Mouse (Mus musculus) adrenal gland, postnatal 4 days (tissue): ENCODE measurements around the gene Plscr3. TPM values are rescaled to one million over a fixed set of nuclear protein-coding genes. Genes with fewer than 3 reads are reported as not detected.

Experiments used
- DNase-seq, 2 experiments: peaks; one replicate each; pipeline ENCODE4 v3.0.0; 2021 to 2022; ENCODE audit warnings: low spot score in 2 of 2, mixed read lengths in 2 of 2
- microRNA-seq: library from miRNA; unstranded; fragments of <30 nt; microRNA quantifications from one replicate; pipeline ENCODE4 v1.2.0, GENCODE M21; 2021
- total RNA-seq, 2 experiments: library from RNA; stranded (reverse); gene quantifications; 2 replicates each; pipeline ENCODE4 v1.2.3; 2021

Plscr3 gene
- total RNA-seq, 2 experiments from 2014 or later = 76.6 to 77.9 TPM

- no peak for DNase-seq
Observed at GRCm38 (mm10) chr11:69886907-69887635, 40.9 kb downstream of the Plscr3 start.

GRCm38 (mm10) chr11:69891482-69891881 lies 45.3 kb downstream of the Plscr3 start:
- DNase-seq = no peak

- no peak for DNase-seq
Observed at GRCm38 (mm10) chr11:69894671-69895070, 48.5 kb downstream of the Plscr3 start.

DNA sequence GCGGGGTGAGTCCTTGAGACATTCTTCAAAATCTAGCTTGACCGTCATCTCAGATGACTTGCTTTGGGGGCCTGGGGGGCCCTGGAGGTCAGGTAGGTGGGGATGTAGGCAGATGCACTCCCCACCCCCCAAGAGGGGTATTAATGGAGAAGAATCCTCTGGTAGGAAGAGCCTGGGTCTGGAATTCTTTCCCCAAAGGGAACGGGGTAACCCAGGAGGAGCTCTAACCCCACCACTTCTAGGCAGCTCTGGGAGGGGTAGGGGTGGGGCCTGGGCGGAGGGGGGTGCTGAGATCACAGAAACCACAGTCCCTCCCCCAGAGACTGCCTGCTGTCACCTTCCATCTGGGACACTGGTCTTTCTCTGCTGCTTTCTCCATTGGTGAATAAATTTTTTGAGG lies 49.1 kb downstream of the Plscr3 start, which contains the start of gene Acap1:
Gene Acap1 (minus strand): TSS at position 249 of the 400 bp plus-strand sequence.
- no peak for DNase-seq

GRCm38 (mm10) chr11:69899870-69900269 lies 53.7 kb downstream of the Plscr3 start:
- DNase-seq = no peak

DNA sequence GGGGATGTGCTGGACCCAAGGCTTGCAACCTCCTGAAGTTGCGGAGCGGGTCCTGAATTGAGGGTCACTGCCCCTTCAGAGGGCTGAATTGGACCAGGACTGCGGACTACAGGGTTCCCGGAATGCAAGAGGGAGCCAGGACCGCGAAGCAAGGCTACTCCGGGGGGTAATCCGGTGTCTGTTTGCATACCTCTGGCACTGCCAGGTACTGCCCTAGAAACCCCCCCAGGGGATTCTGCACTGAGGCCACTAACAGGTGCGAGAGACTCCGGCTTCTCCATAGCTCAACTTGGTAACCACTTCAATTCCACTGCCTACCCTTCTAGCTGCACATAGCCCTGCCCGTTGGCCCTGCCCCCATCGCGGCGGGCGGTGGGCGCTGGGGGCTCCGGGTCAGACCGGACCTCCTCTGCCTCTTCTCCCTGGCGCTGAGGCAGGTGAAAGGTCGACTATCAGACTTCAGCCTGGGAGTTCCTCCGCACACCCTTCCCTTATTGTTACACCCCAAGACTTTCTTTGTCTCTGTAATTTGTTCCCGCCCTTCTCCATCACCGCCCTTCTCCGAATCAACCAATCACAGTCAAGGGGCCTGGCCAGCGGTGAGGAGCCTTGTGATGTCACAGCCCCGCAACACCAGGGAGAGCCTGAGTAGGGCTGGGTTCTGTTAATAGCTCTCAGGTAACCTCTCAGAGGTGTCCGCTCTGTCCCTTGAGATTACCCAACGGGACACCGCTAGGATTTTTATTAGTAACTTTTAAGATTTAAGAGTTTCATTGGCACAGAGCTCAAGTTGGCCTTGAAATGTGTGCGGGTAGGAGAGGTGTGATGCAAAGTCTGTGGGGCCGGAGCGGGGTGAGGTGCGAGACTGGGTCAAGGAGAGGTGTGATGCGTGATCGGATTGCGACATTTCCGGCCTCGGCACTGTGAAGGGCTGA lies 54.6 kb downstream of the Plscr3 start, which contains the start of the genes 2810408A11Rik and Neurl4:
Gene 2810408A11Rik (minus strand): TSS at position 517 of the 935 bp plus-strand sequence.
Gene Neurl4 (plus strand): TSS at position 602 of the 935 bp plus-strand sequence.
- peak; percentile 47 to 78 for DNase-seq

DNA sequence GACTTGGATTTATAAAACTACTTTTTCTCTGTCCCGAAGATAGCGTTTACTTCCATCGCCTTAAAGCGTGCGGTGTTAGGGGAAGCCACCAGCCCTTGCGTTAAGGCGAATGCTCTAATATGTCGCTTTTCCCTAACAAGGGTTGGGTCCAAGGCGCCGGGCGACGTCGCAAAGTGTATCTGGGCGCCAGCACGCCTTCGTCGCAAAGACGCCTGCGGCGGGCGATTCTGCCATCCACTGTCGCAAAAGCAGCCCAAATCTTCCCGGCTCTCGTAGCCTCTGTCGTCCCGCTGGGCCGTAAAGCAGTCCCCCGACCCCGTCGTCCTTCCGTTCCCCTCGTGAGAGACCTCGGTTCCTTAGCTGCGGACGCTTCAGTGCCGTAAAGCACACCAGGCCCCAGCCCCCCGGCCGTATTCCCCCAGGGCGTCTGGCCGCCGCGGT lies 55.2 kb downstream of the Plscr3 start:
- DNase-seq = peak; percentile 68 to 87

Small RNAs within 50 kb of the gene (microRNA-seq; reads per million reads assigned to microRNA genes)
- not detected for gene Mir6924

Other genes starting within 250 kb of the Plscr3 start
- gene Atp1b2, start 240.4 kb upstream of the Plscr3 start, total RNA-seq = 10 to 100 TPM; 74.6 to 83.4 TPM
- gene Shbg, start 228.5 kb upstream of the Plscr3 start, total RNA-seq = under 1 TPM in 1 of 2 experiments, not detected in 1; 0.59 TPM
- 10 to 100 TPM; 18.3 to 20.9 TPM for gene Sat2, start 224.4 kb upstream of the Plscr3 start, total RNA-seq
- gene Fxr2, start 213.4 kb upstream of the Plscr3 start, total RNA-seq = 100 to 1,000 TPM in 1 of 2 experiments, 10 to 100 TPM in 1; 89.3 to 111 TPM
- under 1 TPM; 0.62 to 0.73 TPM for gene Sox15, start 191.1 kb upstream of the Plscr3 start, total RNA-seq
- gene Mpdu1, start 183.7 kb upstream of the Plscr3 start, total RNA-seq = 100 to 1,000 TPM; 107 to 119 TPM
- 10 to 100 TPM; 11.9 to 12.5 TPM for gene Cd68, start 180.2 kb upstream of the Plscr3 start, total RNA-seq
- gene Eif4a1, start 174.0 kb upstream of the Plscr3 start, total RNA-seq = 100 to 1,000 TPM; 640 to 673 TPM
- gene Senp3, start 164.3 kb upstream of the Plscr3 start, total RNA-seq = 10 to 100 TPM; 86.6 to 90.7 TPM
- gene Tnfsf13, start 160.6 kb upstream of the Plscr3 start, total RNA-seq = 1 to 10 TPM; 4.2 to 5.2 TPM
- 10 to 100 TPM; 23.0 to 23.1 TPM for gene Tnfsf12, start 150.5 kb upstream of the Plscr3 start, total RNA-seq
- gene Tnfsfm13, start 150.3 kb upstream of the Plscr3 start, total RNA-seq = 1 to 10 TPM; 3.1 to 4.6 TPM
- 100 to 1,000 TPM in 1 of 2 experiments, 10 to 100 TPM in 1; 92.4 to 108 TPM for gene Polr2a, start 87.7 kb upstream of the Plscr3 start, total RNA-seq
- gene Slc35g3, start 84.4 kb upstream of the Plscr3 start, total RNA-seq = not detected
- 10 to 100 TPM; 48.5 to 58.3 TPM for gene Zbtb4, start 80.5 kb upstream of the Plscr3 start, total RNA-seq
- gene Chrnb1, start 50.4 kb upstream of the Plscr3 start, total RNA-seq = 1 to 10 TPM; 3.6 to 4.0 TPM
- gene Fgf11, start 44.5 kb upstream of the Plscr3 start, total RNA-seq = 1 to 10 TPM; 3.4 to 4.8 TPM
- 1 to 10 TPM in 1 of 2 experiments, under 1 TPM in 1; 0.76 to 1.4 TPM for gene Tmem102, start 40.8 kb upstream of the Plscr3 start, total RNA-seq
- not detected for gene Gm39566, start 31.1 kb upstream of the Plscr3 start, total RNA-seq
- not detected for gene Spem2, start 27.9 kb upstream of the Plscr3 start, total RNA-seq
- not detected for gene Spem1, start 24.2 kb upstream of the Plscr3 start, total RNA-seq
- gene Nlgn2, start 8.6 kb upstream of the Plscr3 start, total RNA-seq = 10 to 100 TPM; 33.6 to 35.2 TPM
- gene Tmem256, start 7.9 kb upstream of the Plscr3 start, total RNA-seq = 100 to 1,000 TPM; 141 to 143 TPM
- 1 to 10 TPM in 1 of 2 experiments, under 1 TPM in 1; 0.17 to 1.7 TPM for gene Tnk1, start 12.4 kb downstream of the Plscr3 start, total RNA-seq
- not detected for gene Tmem95, start 31.6 kb downstream of the Plscr3 start, total RNA-seq
- 1 to 10 TPM; 3.4 to 4.1 TPM for gene Kctd11, start 35.0 kb downstream of the Plscr3 start, total RNA-seq
- 1 to 10 TPM; 1.4 to 1.7 TPM for gene Acap1, start 49.2 kb downstream of the Plscr3 start, total RNA-seq
- 1 to 10 TPM; 4.8 to 5.6 TPM for gene 2810408A11Rik, start 54.6 kb downstream of the Plscr3 start, total RNA-seq
- 10 to 100 TPM; 45.9 to 53.3 TPM for gene Neurl4, start 54.7 kb downstream of the Plscr3 start, total RNA-seq
- 10 to 100 TPM; 60.0 to 67.0 TPM for gene Gps2, start 67.5 kb downstream of the Plscr3 start, total RNA-seq
- 100 to 1,000 TPM; 598 to 600 TPM for gene Eif5a, start 75.6 kb downstream of the Plscr3 start, total RNA-seq
- 10 to 100 TPM in 1 of 2 experiments, 1 to 10 TPM in 1; 9.7 to 20.6 TPM for gene Ybx2, start 89.4 kb downstream of the Plscr3 start, total RNA-seq
- gene Slc2a4, start 101.8 kb downstream of the Plscr3 start, total RNA-seq = 10 to 100 TPM; 23.6 to 24.8 TPM
- gene Cldn7, start 118.4 kb downstream of the Plscr3 start, total RNA-seq = 10 to 100 TPM in 1 of 2 experiments, 1 to 10 TPM in 1; 3.1 to 17.3 TPM
- gene Ctdnep1, start 134.8 kb downstream of the Plscr3 start, total RNA-seq = 100 to 1,000 TPM; 119 to 130 TPM
- gene Elp5, start 136.1 kb downstream of the Plscr3 start, total RNA-seq = 10 to 100 TPM; 65.5 to 70.9 TPM
- gene Gabarap, start 144.8 kb downstream of the Plscr3 start, total RNA-seq = 100 to 1,000 TPM; 294 to 311 TPM
- 10 to 100 TPM; 51.4 to 53.4 TPM for gene Phf23, start 149.4 kb downstream of the Plscr3 start, total RNA-seq
- 10 to 100 TPM; 35.5 to 38.2 TPM for gene Dvl2, start 154.2 kb downstream of the Plscr3 start, total RNA-seq
- 100 to 1,000 TPM; 295 to 378 TPM for gene Acadvl, start 169.0 kb downstream of the Plscr3 start, total RNA-seq
- 10 to 100 TPM; 63.0 to 64.4 TPM for gene Dlg4, start 170.6 kb downstream of the Plscr3 start, total RNA-seq
- gene Asgr1, start 207.7 kb downstream of the Plscr3 start, total RNA-seq = 10 to 100 TPM in 1 of 2 experiments, 1 to 10 TPM in 1; 1.7 to 33.7 TPM
- gene Asgr2, start 246.3 kb downstream of the Plscr3 start, total RNA-seq = 10 to 100 TPM in 1 of 2 experiments, 1 to 10 TPM in 1; 1.8 to 14.6 TPM